Mouse (Mus musculus): Measurements from ENCODE around the gene Iqcf6.

DNA sequence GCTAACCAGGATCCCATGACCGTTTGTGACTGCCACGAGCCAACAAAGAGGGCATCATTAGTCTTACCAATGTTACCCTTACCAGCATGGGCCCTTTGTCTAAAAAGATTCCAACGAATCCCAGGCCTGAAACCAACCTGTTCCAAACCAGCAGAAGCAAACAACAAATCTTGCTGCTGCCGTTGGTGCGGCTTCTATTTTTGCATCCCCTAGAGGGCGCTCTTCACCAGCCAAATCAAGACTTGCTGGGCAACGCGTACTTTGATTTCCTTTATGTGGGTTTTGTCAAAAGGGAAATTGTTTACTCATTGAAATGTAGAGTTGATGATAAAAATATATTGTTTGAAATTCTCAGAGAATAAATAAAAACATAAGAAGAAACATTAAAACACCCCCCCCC, 25.8 kb upstream of the Iqcf6 start:
- TF ChIP-seq CTCF (conservative IDR thresholded peaks at IDR 0.05 in 1 of 2, IDR thresholded peaks at IDR 0.05 in 1 of 2; ENCODE audit: low read depth in 2 of 2, low read length in 2 of 2) (peak; percentile 76 to 94), MAX (IDR thresholded peaks at IDR 0.05; ENCODE audit: low read length) (no peak)

Data from CH12.LX (cell line).